In genomic region chr3:89215853-89216252, GRCm38 (mm10) we compare ENCODE assay signal across 8 mouse cellular contexts. TPM values are rescaled to one million over a fixed set of nuclear protein-coding genes. Genes with fewer than 3 reads are reported as not detected.
DNase-seq lines count a peak whose midpoint lies in the region; ATAC-seq and TF ChIP-seq lines count a peak whose summit lies in the region.

No protein-coding gene starts in this region.

- peak overlapping the region; percentile 77 for H3K9ac ChIP-seq in forebrain, embryonic 12.5 days
- no peak overlapping the region for H3K9ac ChIP-seq in heart, postnatal 0 days (replicated peaks; ENCODE audit: low read depth, low read length)
- no peak overlapping the region for H3K9ac ChIP-seq in liver, postnatal 0 days (replicated peaks)
- H3K9ac ChIP-seq in neural tube, embryonic 14.5 days (replicated peaks; ENCODE audit: low read depth, low read length): peak overlapping the region; percentile 82; the same call in 1 of the 2 replicates

- H3K36me3 ChIP-seq in forebrain, embryonic 12.5 days (replicated peaks): peaks cover 17% of the 10 kb centered on the region
- H3K36me3 ChIP-seq in heart, postnatal 0 days (replicated peaks; ENCODE audit: control insufficient read depth, insufficient read depth, low read length): peaks cover 4% of the 10 kb centered on the region; the same call in 1 of the 2 replicates
- H3K36me3 ChIP-seq in liver, postnatal 0 days (replicated peaks; ENCODE audit: insufficient read depth, low read length): no peaks in the 10 kb centered on the region
- H3K36me3 ChIP-seq in neural tube, embryonic 14.5 days (ENCODE audit: control insufficient read depth, insufficient read depth, low read length): peaks cover 5% of the 10 kb centered on the region; the same call in 1 of the 2 replicates

- 0% methylated on average over 6 of the region's 6 CpGs for WGBS in forebrain, embryonic 12.5 days
- 1% methylated on average over 6 of the region's 6 CpGs for WGBS in heart, postnatal 0 days
- 0% methylated on average over 6 of the region's 6 CpGs for WGBS in liver, postnatal 0 days (ENCODE audit: insufficient replicate concordance)
- WGBS in neural tube, embryonic 14.5 days: 3% methylated on average over 6 of the region's 6 CpGs

- H3K27me3 ChIP-seq in forebrain, embryonic 12.5 days: no peaks in the 10 kb centered on the region
- H3K27me3 ChIP-seq in heart, postnatal 0 days (ENCODE audit: control insufficient read depth, insufficient read depth, low read length): no peaks in the 10 kb centered on the region
- H3K27me3 ChIP-seq in liver, postnatal 0 days (ENCODE audit: insufficient read depth, low read length): peaks cover 8% of the 10 kb centered on the region; the same call in 1 of the 2 replicates
- H3K27me3 ChIP-seq in neural tube, embryonic 14.5 days (ENCODE audit: control insufficient read depth, insufficient read depth, low read length): peaks cover 3% of the 10 kb centered on the region; the same call in 1 of the 2 replicates

- DNase-seq in ES-CJ7 (ENCODE audit: low read depth, low spot score): peak; percentile 93
- DNase-seq in c-Kit-positive CD71-positive TER-119-positive erythroid progenitor cells, embryonic 14.5 days (ENCODE audit: low spot score): peak; percentile 88
- peak; percentile 76 for DNase-seq in heart, postnatal 0 days (ENCODE audit: low spot score)
- peak; percentile 87 to 92 for DNase-seq in kidney, postnatal 36 days
- DNase-seq in liver, postnatal 0 days: peak; percentile 87
- DNase-seq in telencephalon, adult 2 months (ENCODE audit: low read depth, low spot score): peak; percentile 68

- H3K4me1 ChIP-seq in forebrain, embryonic 12.5 days: peaks cover 67% of the 10 kb centered on the region
- H3K4me1 ChIP-seq in heart, postnatal 0 days (ENCODE audit: control insufficient read depth, insufficient read depth): peaks cover 11% of the 10 kb centered on the region
- H3K4me1 ChIP-seq in liver, postnatal 0 days (ENCODE audit: insufficient read depth): peaks cover 12% of the 10 kb centered on the region
- H3K4me1 ChIP-seq in neural tube, embryonic 14.5 days (ENCODE audit: control insufficient read depth, insufficient read depth, low read length): peaks cover 19% of the 10 kb centered on the region

- peak overlapping the region; percentile 80 for H3K4me3 ChIP-seq in forebrain, embryonic 12.5 days (replicated peaks)
- peak overlapping the region; percentile 64 for H3K4me3 ChIP-seq in heart, postnatal 0 days (ENCODE audit: low read depth, low read length)
- no peak overlapping the region for H3K4me3 ChIP-seq in liver, postnatal 0 days (ENCODE audit: low read depth, low read length)
- H3K4me3 ChIP-seq in neural tube, embryonic 14.5 days (ENCODE audit: low read depth, low read length): peak overlapping the region; percentile 75

- peak; percentile 21 for ATAC-seq in forebrain, embryonic 12.5 days (ENCODE audit: low FRiP score)
- 0 out of 2 replicates have a peak, but pooled peaks have one; percentile 10 for ATAC-seq in heart, postnatal 0 days (ENCODE audit: insufficient read depth, low read depth)
- ATAC-seq in liver, postnatal 0 days: peak; percentile 46
- peak; percentile 33 for ATAC-seq in neural tube, embryonic 14.5 days (ENCODE audit: low read depth)

- H3K27ac ChIP-seq in forebrain, embryonic 12.5 days: peak overlapping the region; percentile 100
- no peak overlapping the region for H3K27ac ChIP-seq in heart, postnatal 0 days (ENCODE audit: low read depth)
- H3K27ac ChIP-seq in liver, postnatal 0 days (ENCODE audit: low read depth): no peak overlapping the region
- peak overlapping the region; percentile 95 for H3K27ac ChIP-seq in neural tube, embryonic 14.5 days (ENCODE audit: low read depth, low read length)

- peak overlapping the region; percentile 76 for H3K4me2 ChIP-seq in forebrain, embryonic 12.5 days
- H3K4me2 ChIP-seq in heart, postnatal 0 days (ENCODE audit: low read depth, low read length): peak overlapping the region; percentile 92
- no peak overlapping the region for H3K4me2 ChIP-seq in liver, postnatal 0 days (ENCODE audit: low read depth, low read length)
- H3K4me2 ChIP-seq in neural tube, embryonic 14.5 days (ENCODE audit: low read depth, low read length): peak overlapping the region; percentile 79

- no peak for TF ChIP-seq EP300 in heart, postnatal 0 days (IDR thresholded peaks at IDR 0.05; ENCODE audit: low read depth)
- TF ChIP-seq EP300 in liver, postnatal 0 days (IDR thresholded peaks at IDR 0.05; ENCODE audit: low read depth): no peak

- H3K9me3 ChIP-seq in forebrain, embryonic 12.5 days: no peaks in the 10 kb centered on the region
- H3K9me3 ChIP-seq in heart, postnatal 0 days (replicated peaks; ENCODE audit: control insufficient read depth, low read length): no peaks in the 10 kb centered on the region
- H3K9me3 ChIP-seq in liver, postnatal 0 days (ENCODE audit: low read length): no peaks in the 10 kb centered on the region
- H3K9me3 ChIP-seq in neural tube, embryonic 14.5 days (ENCODE audit: control insufficient read depth, low read length): no peaks in the 10 kb centered on the region

- peak; percentile 95 for TF ChIP-seq CTCF in heart, postnatal 0 days (IDR thresholded peaks at IDR 0.05; ENCODE audit: low read depth)
- peak; percentile 98 for TF ChIP-seq CTCF in liver, postnatal 0 days (IDR thresholded peaks at IDR 0.05; ENCODE audit: low read depth)

RNA-seq across cellular contexts. Expression of gene Thbs3, which starts 0.9 kb away (rescaled TPM):
- 95.1 and 97.9 TPM in 2 replicates for polyA plus RNA-seq in forebrain, embryonic 12.5 days (2016; fragmentation: Nextera tagmentation; extraction: Ambion mirVana)
- 21.4 and 26.4 TPM in 2 replicates for total RNA-seq in heart, postnatal 0 days (2014; rRNA removed; ENCODE audit: low replicate concordance)
- polyA plus RNA-seq in heart, postnatal 0 days (2015; fragmentation: Nextera tagmentation; extraction: Ambion mirVana): 16.4 and 17.4 TPM in 2 replicates
- polyA plus RNA-seq in liver, postnatal 0 days (2015; fragmentation: Nextera tagmentation; extraction: Ambion mirVana): 1.3 and 1.8 TPM in 2 replicates
- polyA plus RNA-seq in neural tube, embryonic 14.5 days (2014; fragmentation: Nextera tagmentation; extraction: Ambion mirVana): 34.7 and 36.6 TPM in 2 replicates

RNA-seq across cellular contexts. Expression of gene Mtx1, which starts 11.0 kb away (rescaled TPM):
- 185 and 194 TPM in 2 replicates for polyA plus RNA-seq in forebrain, embryonic 12.5 days (2016; fragmentation: Nextera tagmentation; extraction: Ambion mirVana)
- 101 and 247 TPM in 2 replicates for total RNA-seq in heart, postnatal 0 days (2014; rRNA removed; ENCODE audit: low replicate concordance)
- 96.7 and 99.3 TPM in 2 replicates for polyA plus RNA-seq in heart, postnatal 0 days (2015; fragmentation: Nextera tagmentation; extraction: Ambion mirVana)
- polyA plus RNA-seq in liver, postnatal 0 days (2015; fragmentation: Nextera tagmentation; extraction: Ambion mirVana): 105 and 111 TPM in 2 replicates
- polyA plus RNA-seq in neural tube, embryonic 14.5 days (2014; fragmentation: Nextera tagmentation; extraction: Ambion mirVana): 147 and 151 TPM in 2 replicates

RNA-seq across cellular contexts. Expression of gene Muc1, which starts 13.0 kb away (rescaled TPM):
- polyA plus RNA-seq in forebrain, embryonic 12.5 days (2016; fragmentation: Nextera tagmentation; extraction: Ambion mirVana): 3.8 and 4.7 TPM in 2 replicates
- 9.3 TPM in 1 of 2 replicates, not detected in the other for total RNA-seq in heart, postnatal 0 days (2014; rRNA removed; ENCODE audit: low replicate concordance)
- 0.20 and 0.69 TPM in 2 replicates for polyA plus RNA-seq in heart, postnatal 0 days (2015; fragmentation: Nextera tagmentation; extraction: Ambion mirVana)
- 0.40 and 0.56 TPM in 2 replicates for polyA plus RNA-seq in liver, postnatal 0 days (2015; fragmentation: Nextera tagmentation; extraction: Ambion mirVana)
- polyA plus RNA-seq in neural tube, embryonic 14.5 days (2014; fragmentation: Nextera tagmentation; extraction: Ambion mirVana): 0.90 and 1.4 TPM in 2 replicates

RNA-seq across cellular contexts. Expression of gene Gba, which starts 13.1 kb away (rescaled TPM):
- polyA plus RNA-seq in forebrain, embryonic 12.5 days (2016; fragmentation: Nextera tagmentation; extraction: Ambion mirVana): 34.3 and 37.4 TPM in 2 replicates
- 36.2 and 36.4 TPM in 2 replicates for total RNA-seq in heart, postnatal 0 days (2014; rRNA removed; ENCODE audit: low replicate concordance)
- polyA plus RNA-seq in heart, postnatal 0 days (2015; fragmentation: Nextera tagmentation; extraction: Ambion mirVana): 20.1 and 20.8 TPM in 2 replicates
- 25.8 and 26.3 TPM in 2 replicates for polyA plus RNA-seq in liver, postnatal 0 days (2015; fragmentation: Nextera tagmentation; extraction: Ambion mirVana)
- 41.5 and 49.7 TPM in 2 replicates for polyA plus RNA-seq in neural tube, embryonic 14.5 days (2014; fragmentation: Nextera tagmentation; extraction: Ambion mirVana)

RNA-seq across cellular contexts. Expression of gene Krtcap2, which starts 29.9 kb away (rescaled TPM):
- 249 and 252 TPM in 2 replicates for polyA plus RNA-seq in forebrain, embryonic 12.5 days (2016; fragmentation: Nextera tagmentation; extraction: Ambion mirVana)
- total RNA-seq in heart, postnatal 0 days (2014; rRNA removed; ENCODE audit: low replicate concordance): 41.8 and 76.1 TPM in 2 replicates
- 192 and 216 TPM in 2 replicates for polyA plus RNA-seq in heart, postnatal 0 days (2015; fragmentation: Nextera tagmentation; extraction: Ambion mirVana)
- 141 TPM in 2 replicates for polyA plus RNA-seq in liver, postnatal 0 days (2015; fragmentation: Nextera tagmentation; extraction: Ambion mirVana)
- polyA plus RNA-seq in neural tube, embryonic 14.5 days (2014; fragmentation: Nextera tagmentation; extraction: Ambion mirVana): 206 and 240 TPM in 2 replicates

Comparison
In these comparisons a context has a peak if more than half of its experiments do, and no peak if none do; other contexts are left out.
1. H3K27ac ChIP-seq: peak in forebrain, embryonic 12.5 days (single experiment) and neural tube, embryonic 14.5 days (single experiment); none in heart, postnatal 0 days (single experiment) and liver, postnatal 0 days (single experiment).
2. H3K9ac ChIP-seq: peak in forebrain, embryonic 12.5 days (single experiment) and neural tube, embryonic 14.5 days (single experiment); none in heart, postnatal 0 days (single experiment) and liver, postnatal 0 days (single experiment).
3. Peak in every context shown above with its lines, with median percentiles within 50 percentile points of each other: DNase-seq and ATAC-seq.